Mouse (Mus musculus): ENCODE data around the gene Olfr161. TPM values are rescaled to one million over a fixed set of nuclear protein-coding genes. Genes with fewer than 3 reads are reported as not detected.
"Not testable (repeated sequence)": the region's sequence is repeated elsewhere in the genome, so short reads cannot be mapped to it uniquely, and the experiment has no call there.

The Olfr161 gene
- total and polyA plus RNA-seq, 3 experiments = 0.04 TPM; not detected in 2

DNA sequence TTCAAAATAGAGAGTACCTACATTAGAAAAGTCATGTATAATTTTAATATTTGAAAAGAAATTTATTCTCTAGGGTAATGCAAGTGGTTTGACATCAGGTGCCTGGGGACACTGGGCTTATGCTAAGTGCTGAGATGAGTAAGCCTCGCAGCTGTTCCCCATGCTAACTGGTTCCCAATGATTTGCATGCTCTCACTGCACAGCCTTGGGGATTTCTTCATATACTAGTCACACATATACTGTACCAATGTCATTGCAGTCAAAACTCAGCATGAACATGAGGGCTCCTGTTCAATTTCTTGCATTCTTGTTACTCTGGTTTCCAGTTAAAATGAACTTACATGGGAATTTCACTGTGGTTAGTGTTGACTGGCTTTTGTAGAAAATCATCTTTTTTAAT lies 13.2 kb upstream of the Olfr161 start:
- in situ Hi-C loops (cut with MboI; ENCODE audit: low pct_ligation_motif_present, low pct_unique_long_range_greater_than_20kb, low sequenced_read_pairs); H3K9me3 ChIP-seq (replicated peaks; ENCODE audit: low read length); H3K4me3 ChIP-seq (replicated peaks in 1 of 3; ENCODE audit: low read depth in 2 of 3, low read length in 2 of 3, poor library complexity in 1 of 3); dilution Hi-C loops (cut with MboI; ENCODE audit: extremely low pct_ligation_motif_present, extremely low pct_unique_long_range_greater_than_20kb, low sequenced_read_pairs); H3K36me3 ChIP-seq (replicated peaks in 1 of 2; ENCODE audit: control insufficient read depth in 1 of 2, insufficient read depth in 1 of 2, low read length in 1 of 2); H3K79me2 ChIP-seq (replicated peaks; ENCODE audit: control insufficient read depth, extremely low read depth, insufficient read depth, poor library complexity, severe bottlenecking); H3K9ac ChIP-seq (ENCODE audit: insufficient read depth, low read depth); H3K27me3 ChIP-seq (replicated peaks): not testable (repeated sequence)
- DNase-seq (ENCODE audit: extremely low read depth) = peak; percentile 94
- Histone ChIP-seq H3K27ac (ENCODE audit: insufficient read depth, low read depth) (peak overlapping the region; percentile 13; the same call in 1 of the 2 replicates), H3K4me1 (ENCODE audit: control insufficient read depth in 1 of 2, insufficient read depth in 2 of 2) (peaks cover 10 to 35% of the 10 kb centered on the region in 2 experiments; a peak in 3 of 4 replicates), H3K4me2 (ENCODE audit: insufficient read depth, low read depth, poor library complexity, severe bottlenecking) (peak overlapping the region; percentile 56; the same call in 1 of the 2 replicates)
- TF ChIP-seq TCF12 (IDR thresholded peaks at IDR 0.05; ENCODE audit: low read depth, low read length) = peak; percentile 96
- peak; percentile 47; the same call in 1 of the 2 replicates for TF ChIP-seq MAX (IDR thresholded peaks at IDR 0.05; ENCODE audit: low read length)
- peak; percentile 96 for TF ChIP-seq BHLHE40 (IDR thresholded peaks at IDR 0.05; ENCODE audit: low read depth, low read length)
- 0 out of 2 replicates have a peak, but pooled peaks have one; percentile 67 for TF ChIP-seq MAZ (IDR thresholded peaks at IDR 0.05; ENCODE audit: low read depth, low read length)
- TF ChIP-seq ETS1 (conservative IDR thresholded peaks at IDR 0.05; ENCODE audit: low read depth, low read length) = peak; percentile 99
- peak; percentile 87 for TF ChIP-seq MEF2A (IDR thresholded peaks at IDR 0.05; ENCODE audit: borderline replicate concordance, low read depth, low read length)
- peak; percentile 98 for TF ChIP-seq IRF4 (IDR thresholded peaks at IDR 0.05; ENCODE audit: low read depth, low read length)
- TF ChIP-seq RCOR1 (conservative IDR thresholded peaks at IDR 0.05; ENCODE audit: low read depth, low read length) = peak; percentile 84
- TF ChIP-seq CHD2 (IDR thresholded peaks at IDR 0.05; ENCODE audit: low read length) = peak; percentile 73
- peak; percentile 98 for TF ChIP-seq EP300 (IDR thresholded peaks at IDR 0.05; ENCODE audit: low read length)
- peak; percentile 76 for TF ChIP-seq MAFK (IDR thresholded peaks at IDR 0.05; ENCODE audit: insufficient replicate concordance, low read length)
- peak; percentile 97 for TF ChIP-seq JUND (conservative IDR thresholded peaks at IDR 0.05; ENCODE audit: low read depth, low read length)
- TF ChIP-seq KAT2A (IDR thresholded peaks at IDR 0.05; ENCODE audit: insufficient replicate concordance, low read length) = 0 out of 2 replicates have a peak, but pooled peaks have one; percentile 58
- peak; percentile 0; the same call in 1 of the 2 replicates for TF ChIP-seq RAD21 (IDR thresholded peaks at IDR 0.05; ENCODE audit: low read depth, low read length)
- TF ChIP-seq JUN (IDR thresholded peaks at IDR 0.05; ENCODE audit: insufficient read depth, low read depth, low read length) = peak; percentile 96
- peak; percentile 54 for TF ChIP-seq SIN3A (IDR thresholded peaks at IDR 0.05; ENCODE audit: low read length)
- TF ChIP-seq MYC (IDR thresholded peaks at IDR 0.05; ENCODE audit: low read depth, low read length) = peak; percentile 72; the same call in 1 of the 2 replicates

DNA sequence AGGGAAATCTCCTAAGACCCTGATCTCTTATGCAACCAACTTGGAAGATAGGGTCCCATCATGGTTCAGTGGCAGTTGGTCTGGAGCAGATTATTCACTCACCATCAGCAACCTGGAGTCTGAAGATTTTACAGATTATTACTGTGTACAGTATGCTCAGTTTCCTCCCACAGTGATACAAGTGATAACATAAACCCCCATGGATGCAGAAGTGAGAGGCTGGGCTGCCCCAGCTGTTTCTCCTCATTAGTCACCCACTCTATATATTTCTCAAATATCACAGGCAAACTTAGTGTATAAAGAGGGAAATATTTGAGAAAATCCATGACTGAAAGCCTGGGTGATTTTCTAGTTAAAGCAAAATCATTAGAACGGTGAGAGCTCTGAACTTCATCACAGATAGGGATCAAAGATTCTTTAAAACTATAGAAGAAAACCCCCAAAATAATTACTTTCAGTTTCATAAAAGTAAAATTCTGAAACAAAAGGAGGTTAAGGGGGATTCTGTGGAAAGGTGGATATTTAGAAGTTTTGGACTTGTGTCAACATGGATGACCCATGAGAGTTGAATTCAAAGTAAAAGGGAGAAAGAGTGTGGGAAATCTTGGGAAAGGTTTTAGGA lies 12.5 kb upstream of the Olfr161 start:
- H3K9me3 ChIP-seq (replicated peaks; ENCODE audit: low read length); in situ Hi-C loops (cut with MboI; ENCODE audit: low pct_ligation_motif_present, low pct_unique_long_range_greater_than_20kb, low sequenced_read_pairs); H3K36me3 ChIP-seq (replicated peaks in 1 of 2; ENCODE audit: control insufficient read depth in 1 of 2, insufficient read depth in 1 of 2, low read length in 1 of 2); dilution Hi-C loops (cut with MboI; ENCODE audit: extremely low pct_ligation_motif_present, extremely low pct_unique_long_range_greater_than_20kb, low sequenced_read_pairs); H3K9ac ChIP-seq (ENCODE audit: insufficient read depth, low read depth); H3K27me3 ChIP-seq (replicated peaks); H3K4me3 ChIP-seq (replicated peaks in 1 of 3; ENCODE audit: low read depth in 2 of 3, low read length in 2 of 3, poor library complexity in 1 of 3); H3K79me2 ChIP-seq (replicated peaks; ENCODE audit: control insufficient read depth, extremely low read depth, insufficient read depth, poor library complexity, severe bottlenecking): not testable (repeated sequence)
- peak overlapping the region; percentile 13; the same call in 1 of the 2 replicates for H3K27ac ChIP-seq (ENCODE audit: insufficient read depth, low read depth)
- DNase-seq (ENCODE audit: extremely low read depth) = peak; percentile 68
- TF ChIP-seq TBP (conservative IDR thresholded peaks at IDR 0.05; ENCODE audit: low read depth, low read length) (0 out of 2 replicates have a peak, but pooled peaks have one; percentile 23), SIN3A (IDR thresholded peaks at IDR 0.05; ENCODE audit: low read length) (0 out of 2 replicates have a peak, but pooled peaks have one; percentile 39), NELFE (IDR thresholded peaks at IDR 0.05; ENCODE audit: low read depth, low read length) (0 out of 2 replicates have a peak, but pooled peaks have one; percentile 23), KAT2A (IDR thresholded peaks at IDR 0.05; ENCODE audit: insufficient replicate concordance, low read length) (0 out of 2 replicates have a peak, but pooled peaks have one; percentile 27), MAZ (IDR thresholded peaks at IDR 0.05; ENCODE audit: low read depth, low read length) (0 out of 2 replicates have a peak, but pooled peaks have one; percentile 40), IRF4 (IDR thresholded peaks at IDR 0.05; ENCODE audit: low read depth, low read length) (peak; percentile 81), ETS1 (conservative IDR thresholded peaks at IDR 0.05; ENCODE audit: low read depth, low read length) (peak; percentile 82), BHLHE40 (IDR thresholded peaks at IDR 0.05; ENCODE audit: low read depth, low read length) (peak; percentile 68), CHD2 (IDR thresholded peaks at IDR 0.05; ENCODE audit: low read length) (0 out of 2 replicates have a peak, but pooled peaks have one; percentile 10), RCOR1 (conservative IDR thresholded peaks at IDR 0.05; ENCODE audit: low read depth, low read length) (0 out of 2 replicates have a peak, but pooled peaks have one; percentile 44), JUND (conservative IDR thresholded peaks at IDR 0.05; ENCODE audit: low read depth, low read length) (0 out of 2 replicates have a peak, but pooled peaks have one; percentile 28), EP300 (IDR thresholded peaks at IDR 0.05; ENCODE audit: low read length) (peak; percentile 76)
- peaks cover 10 to 35% of the 10 kb centered on the region in 2 experiments; a peak in 3 of 4 replicates for H3K4me1 ChIP-seq (ENCODE audit: control insufficient read depth in 1 of 2, insufficient read depth in 2 of 2)
- peak overlapping the region; percentile 56; the same call in 1 of the 2 replicates for H3K4me2 ChIP-seq (ENCODE audit: insufficient read depth, low read depth, poor library complexity, severe bottlenecking)

DNA sequence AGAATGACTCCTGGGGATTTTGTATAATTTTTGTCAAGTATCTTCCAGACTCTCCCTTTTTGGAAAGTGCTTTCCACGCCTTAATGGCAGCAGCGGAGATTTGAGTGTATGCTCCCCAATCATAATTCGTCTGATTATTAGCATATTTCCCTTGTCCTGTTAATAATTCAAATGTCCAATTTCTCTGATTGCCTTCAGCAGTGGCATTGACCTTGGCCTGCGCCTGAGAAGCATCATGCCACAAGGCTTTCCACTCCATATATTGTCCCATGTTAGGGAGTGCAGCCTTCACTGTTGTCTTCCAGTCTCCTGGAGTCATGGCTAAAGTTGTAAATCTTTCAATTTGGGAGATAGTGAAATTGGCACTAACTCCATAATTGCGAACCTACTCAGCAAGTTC lies 40.5 kb downstream of the Olfr161 start:
- in situ Hi-C loops (cut with MboI; ENCODE audit: low pct_ligation_motif_present, low pct_unique_long_range_greater_than_20kb, low sequenced_read_pairs); dilution Hi-C loops (cut with MboI; ENCODE audit: extremely low pct_ligation_motif_present, extremely low pct_unique_long_range_greater_than_20kb, low sequenced_read_pairs); H3K4me1 ChIP-seq (ENCODE audit: control insufficient read depth in 1 of 2, insufficient read depth in 2 of 2): not testable (repeated sequence)

More for the DNA sequence above, 40.5 kb downstream of the Olfr161 start:
- H3K4me2 ChIP-seq (ENCODE audit: insufficient read depth, low read depth, poor library complexity, severe bottlenecking); H3K9me3 ChIP-seq (replicated peaks; ENCODE audit: low read length); DNase-seq (ENCODE audit: extremely low read depth); H3K27me3 ChIP-seq (replicated peaks); H3K79me2 ChIP-seq (replicated peaks; ENCODE audit: control insufficient read depth, extremely low read depth, insufficient read depth, poor library complexity, severe bottlenecking); H3K27ac ChIP-seq (ENCODE audit: insufficient read depth, low read depth); H3K9ac ChIP-seq (ENCODE audit: insufficient read depth, low read depth); H3K36me3 ChIP-seq (replicated peaks in 1 of 2; ENCODE audit: control insufficient read depth in 1 of 2, insufficient read depth in 1 of 2, low read length in 1 of 2); H3K4me3 ChIP-seq (replicated peaks in 1 of 3; ENCODE audit: low read depth in 2 of 3, low read length in 2 of 3, poor library complexity in 1 of 3): not testable (repeated sequence)

All from CH12.LX (cell line).